ENCODE assay signal across 25 mouse cellular contexts in the genomic region with DNA sequence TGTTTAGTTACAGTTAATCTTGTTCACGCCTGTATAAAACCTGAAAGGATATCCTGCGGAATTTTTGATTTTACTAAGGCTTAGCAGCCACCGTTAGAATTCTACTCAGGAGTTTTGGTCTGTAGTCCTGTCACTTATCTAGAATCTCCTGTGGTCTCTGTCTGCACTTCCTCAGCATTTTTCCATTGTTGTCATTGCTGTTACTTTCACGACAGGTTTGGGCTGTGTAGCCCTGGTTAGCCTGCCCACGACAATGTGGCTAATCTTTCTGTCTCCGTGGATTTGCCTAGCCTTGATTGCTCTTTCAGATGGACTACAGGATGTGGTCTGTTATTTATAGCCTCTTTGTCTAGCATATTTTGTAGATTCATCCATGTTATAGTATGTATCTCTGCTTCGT. TPM values are rescaled to one million over a fixed set of nuclear protein-coding genes. Genes with fewer than 3 reads are reported as not detected.
A peak's percentile ranks its signal among the peaks of the same experiment; 100 is the strongest.
DNase-seq lines count a peak whose midpoint lies in the region; ATAC-seq and TF ChIP-seq lines count a peak whose summit lies in the region.
"Had no signal": no experiment of that assay in that cellular context is flagged by ENCODE, and none has a peak within 500 bp of the region (broad histone marks: within the 10 kb centered on the region; RNA-seq: fewer than 3 reads in every experiment).

No protein-coding gene starts in this region.

- in situ Hi-C loops in CH12.LX (cut with MboI; ENCODE audit: low pct_ligation_motif_present, low pct_unique_long_range_greater_than_20kb, low sequenced_read_pairs), result no loop called here

- TF ChIP-seq EP300 in CH12.LX (IDR thresholded peaks at IDR 0.05; ENCODE audit: low read length), result 0 out of 2 replicates have a peak, but pooled peaks have one; percentile 24

- peaks cover 3% of the 10 kb centered on the region; the same call in 1 of the 2 replicates for H3K36me3 ChIP-seq in heart, embryonic 16.5 days (ENCODE audit: control insufficient read depth, insufficient read depth)
- H3K36me3 ChIP-seq in CH12.LX (replicated peaks in 1 of 2; ENCODE audit: control insufficient read depth in 1 of 2, insufficient read depth in 1 of 2, low read length in 1 of 2), result peaks cover 3 to 27% of the 10 kb centered on the region in 2 experiments
- H3K36me3 ChIP-seq in hindbrain, embryonic 13.5 days, result peaks cover 15% of the 10 kb centered on the region
- H3K36me3 ChIP-seq: forebrain, embryonic 15.5 days had no signal

- H3K4me2 ChIP-seq in heart, embryonic 16.5 days (ENCODE audit: low read depth, low read length), result no peak overlapping the region
- H3K4me2 ChIP-seq in CH12.LX (ENCODE audit: insufficient read depth, low read depth, poor library complexity, severe bottlenecking), result no peak overlapping the region
- H3K4me2 ChIP-seq in hindbrain, embryonic 13.5 days, result no peak overlapping the region
- H3K4me2 ChIP-seq: embryonic facial prominence, embryonic 13.5 days; forebrain, embryonic 15.5 days; hindbrain, embryonic 15.5 days; limb, embryonic 12.5 days; liver, embryonic 13.5 days; lung, embryonic 14.5 days had no signal

- no peak overlapping the region for H3K4me3 ChIP-seq in heart, embryonic 16.5 days (ENCODE audit: low read length)
- no peak overlapping the region for H3K4me3 ChIP-seq in CH12.LX (replicated peaks in 1 of 3; ENCODE audit: low read depth in 2 of 3, low read length in 2 of 3, poor library complexity in 1 of 3)
- H3K4me3 ChIP-seq in hindbrain, embryonic 13.5 days, result no peak overlapping the region
- H3K4me3 ChIP-seq: embryonic facial prominence, embryonic 13.5 days; forebrain, embryonic 15.5 days; hindbrain, embryonic 15.5 days; limb, embryonic 12.5 days; liver, embryonic 13.5 days had no signal

- no peak overlapping the region for H3K9ac ChIP-seq in heart, embryonic 16.5 days (ENCODE audit: low read length)
- no peak overlapping the region for H3K9ac ChIP-seq in CH12.LX (ENCODE audit: insufficient read depth, low read depth)
- H3K9ac ChIP-seq in hindbrain, embryonic 13.5 days, result no peak overlapping the region
- H3K9ac ChIP-seq: embryonic facial prominence, embryonic 13.5 days; forebrain, embryonic 15.5 days; hindbrain, embryonic 15.5 days; limb, embryonic 12.5 days; liver, embryonic 13.5 days; lung, embryonic 14.5 days had no signal

- no peak overlapping the region; the same call in 1 of the 2 replicates for H3K27ac ChIP-seq in heart, embryonic 16.5 days (ENCODE audit: low read length)
- H3K27ac ChIP-seq in CH12.LX (ENCODE audit: insufficient read depth, low read depth), result no peak overlapping the region
- H3K27ac ChIP-seq in hindbrain, embryonic 13.5 days, result no peak overlapping the region
- H3K27ac ChIP-seq: embryonic facial prominence, embryonic 13.5 days; forebrain, embryonic 15.5 days; hindbrain, embryonic 15.5 days; limb, embryonic 12.5 days; liver, embryonic 13.5 days had no signal

- TF ChIP-seq CTCF in CH12.LX (conservative IDR thresholded peaks at IDR 0.05 in 1 of 2, IDR thresholded peaks at IDR 0.05 in 1 of 2; ENCODE audit: low read depth in 2 of 2, low read length in 2 of 2), result no peak

- TF ChIP-seq RAD21 in CH12.LX (IDR thresholded peaks at IDR 0.05; ENCODE audit: low read depth, low read length), result no peak

- no peaks in the 10 kb centered on the region for H3K79me2 ChIP-seq in CH12.LX (replicated peaks; ENCODE audit: control insufficient read depth, extremely low read depth, insufficient read depth, poor library complexity, severe bottlenecking)

- 0 out of 2 replicates have a peak, but pooled peaks have one; percentile 32 for ATAC-seq in heart, embryonic 16.5 days (replicated peaks; ENCODE audit: extremely low read depth, insufficient read depth, low FRiP score)
- ATAC-seq in hindbrain, embryonic 13.5 days (ENCODE audit: low FRiP score), result no peak
- ATAC-seq: forebrain, embryonic 15.5 days; intestine, postnatal 0 days had no signal

- WGBS in heart, embryonic 16.5 days, result 53% methylated on average over 7 of the region's 7 CpGs
- WGBS in hindbrain, embryonic 13.5 days, result 85% methylated on average over 7 of the region's 7 CpGs

- DNase-seq in heart, postnatal 36 days, result no peak
- DNase-seq in CH12.LX (ENCODE audit: extremely low read depth), result no peak
- DNase-seq in induced T-regulatory cell, adult 2 months (ENCODE audit: low read depth), result peak; percentile 63
- DNase-seq in naive thymus-derived CD4-positive, alpha-beta T cell, adult 2 months (ENCODE audit: low read depth), result peak; percentile 47
- no peak for DNase-seq in cerebellum, postnatal 36 days
- DNase-seq: cerebellum, adult 2 months; gastrocnemius, postnatal 25 days; liver, embryonic 13.5 days; lung, embryonic 14.5 days; lung, postnatal 4 days; midbrain, embryonic 14.5 days; right cerebral cortex, postnatal 14 days; spleen, adult 18-20 months; thymus, adult 2 months had no signal

- no peaks in the 10 kb centered on the region for H3K9me3 ChIP-seq in heart, embryonic 16.5 days (replicated peaks; ENCODE audit: control insufficient read depth, low read length)
- H3K9me3 ChIP-seq in CH12.LX (replicated peaks; ENCODE audit: low read length), result no peaks in the 10 kb centered on the region
- H3K9me3 ChIP-seq in hindbrain, embryonic 13.5 days, result no peaks in the 10 kb centered on the region
- H3K9me3 ChIP-seq: embryonic facial prominence, embryonic 13.5 days; forebrain, embryonic 15.5 days; G1E; hindbrain, embryonic 15.5 days; limb, embryonic 12.5 days; liver, embryonic 13.5 days had no signal

- TF ChIP-seq POLR2A in CH12.LX (IDR thresholded peaks at IDR 0.05; ENCODE audit: low read depth, low read length), result no peak

- intact Hi-C loops in heart, postnatal 36 days (cut with DNase I), result no loop called here

- H3K4me1 ChIP-seq in heart, embryonic 16.5 days (ENCODE audit: control insufficient read depth, insufficient read depth, low read length), result no peaks in the 10 kb centered on the region
- peaks cover 0 to 9% of the 10 kb centered on the region in 2 experiments; a peak in 1 of 4 replicates for H3K4me1 ChIP-seq in CH12.LX (ENCODE audit: control insufficient read depth in 1 of 2, insufficient read depth in 2 of 2)
- no peaks in the 10 kb centered on the region for H3K4me1 ChIP-seq in hindbrain, embryonic 13.5 days (replicated peaks)
- H3K4me1 ChIP-seq: embryonic facial prominence, embryonic 13.5 days; forebrain, embryonic 15.5 days; hindbrain, embryonic 15.5 days; limb, embryonic 12.5 days had no signal

- no peaks in the 10 kb centered on the region for H3K27me3 ChIP-seq in heart, embryonic 16.5 days (ENCODE audit: control insufficient read depth, insufficient read depth, low read length)
- no peaks in the 10 kb centered on the region for H3K27me3 ChIP-seq in CH12.LX (replicated peaks)
- no peaks in the 10 kb centered on the region for H3K27me3 ChIP-seq in hindbrain, embryonic 13.5 days
- H3K27me3 ChIP-seq: embryonic facial prominence, embryonic 13.5 days; forebrain, embryonic 15.5 days; hindbrain, embryonic 15.5 days; limb, embryonic 12.5 days; liver, embryonic 13.5 days had no signal

- dilution Hi-C loops in CH12.LX (cut with MboI; ENCODE audit: extremely low pct_ligation_motif_present, extremely low pct_unique_long_range_greater_than_20kb, low sequenced_read_pairs), result no loop called here

TF ChIP-seq in CH12.LX, 34 proteins besides CTCF, POLR2A, EP300 and RAD21:
- TF ChIP-seq BHLHE40 (IDR thresholded peaks at IDR 0.05; ENCODE audit: low read depth, low read length), result no peak
- no peak for TF ChIP-seq ZKSCAN1 (IDR thresholded peaks at IDR 0.05; ENCODE audit: borderline replicate concordance, low read depth, low read length)
- no peak for TF ChIP-seq ETS1 (conservative IDR thresholded peaks at IDR 0.05; ENCODE audit: low read depth, low read length)
- TF ChIP-seq ZMIZ1 (IDR thresholded peaks at IDR 0.05; ENCODE audit: low read depth, low read length), result no peak
- no peak for TF ChIP-seq SMC3 (IDR thresholded peaks at IDR 0.05; ENCODE audit: low read depth, low read length)
- no peak for TF ChIP-seq CHD2 (IDR thresholded peaks at IDR 0.05; ENCODE audit: low read length)
- no peak for TF ChIP-seq MYC (IDR thresholded peaks at IDR 0.05; ENCODE audit: low read depth, low read length)
- no peak for TF ChIP-seq MEF2A (IDR thresholded peaks at IDR 0.05; ENCODE audit: borderline replicate concordance, low read depth, low read length)
- TF ChIP-seq JUND (conservative IDR thresholded peaks at IDR 0.05; ENCODE audit: low read depth, low read length), result no peak

RNA-seq across cellular contexts. Expression of gene Spice1, which starts 9.4 kb away (rescaled TPM):
- polyA plus RNA-seq in heart, embryonic 16.5 days (2015; fragmentation: Nextera tagmentation; extraction: Ambion mirVana), result 19.1 and 21.8 TPM in 2 replicates
- 10 to 100 TPM in 1 of 2 experiments, 1 to 10 TPM in 1; 8.6 to 11.1 TPM for total RNA-seq in heart, postnatal 36 days (2021)
- 10.5 and 15.7 TPM in 2 replicates for total RNA-seq in CH12.LX (2012; rRNA removed)
- total RNA-seq in CH12.LX (2014; rRNA removed), result 19.6 and 23.8 TPM in 2 replicates
- 12.1 and 14.9 TPM in 2 replicates for polyA plus RNA-seq in CH12.LX (2012; ENCODE audit: insufficient read length, low read depth)
- polyA plus RNA-seq in hindbrain, embryonic 13.5 days (2015; fragmentation: Nextera tagmentation; extraction: Ambion mirVana), result 17.1 and 17.7 TPM in 2 replicates

RNA-seq across cellular contexts. Expression of gene Sidt1, which starts 23.3 kb away (rescaled TPM):
- 0.64 and 0.80 TPM in 2 replicates for polyA plus RNA-seq in heart, embryonic 16.5 days (2015; fragmentation: Nextera tagmentation; extraction: Ambion mirVana)
- under 1 TPM; 0.38 to 0.56 TPM for total RNA-seq in heart, postnatal 36 days (2021)
- total RNA-seq in CH12.LX (2012; rRNA removed) (not detected in 2 replicates), CH12.LX (2014; rRNA removed) (not detected in 2 replicates)
- not detected in 2 replicates for polyA plus RNA-seq in CH12.LX (2012; ENCODE audit: insufficient read length, low read depth)
- polyA plus RNA-seq in hindbrain, embryonic 13.5 days (2015; fragmentation: Nextera tagmentation; extraction: Ambion mirVana), result 3.4 and 3.6 TPM in 2 replicates
- polyA plus RNA-seq: C2C12, G1E had no signal

RNA-seq across cellular contexts. Expression of gene Cfap44, which starts 38.3 kb away (rescaled TPM):
- polyA plus RNA-seq in heart, embryonic 16.5 days (2015; fragmentation: Nextera tagmentation; extraction: Ambion mirVana), result 0.20 and 0.22 TPM in 2 replicates
- not detected for total RNA-seq in heart, postnatal 36 days (2021)
- total RNA-seq in CH12.LX (2012; rRNA removed), result not detected in 2 replicates
- not detected in 2 replicates for total RNA-seq in CH12.LX (2014; rRNA removed)
- not detected in 2 replicates for polyA plus RNA-seq in CH12.LX (2012; ENCODE audit: insufficient read length, low read depth)
- polyA plus RNA-seq in hindbrain, embryonic 13.5 days (2015; fragmentation: Nextera tagmentation; extraction: Ambion mirVana), result 6.1 and 8.5 TPM in 2 replicates
- total RNA-seq: gastrocnemius, postnatal 25 days; heart, postnatal 10 days; neutrophil, adult 5-6 weeks had no signal
- polyA plus RNA-seq: C2C12; G1E; intestine, postnatal 0 days had no signal

Comparison
In these comparisons a context has a peak if more than half of its experiments do, and no peak if none do; other contexts are left out.
1. DNase-seq: peak in induced T-regulatory cell, adult 2 months (single experiment) and naive thymus-derived CD4-positive, alpha-beta T cell, adult 2 months (single experiment); none in heart, postnatal 36 days (0 of 2), CH12.LX (single experiment) and cerebellum, postnatal 36 days (0 of 2).